Mouse (Mus musculus) Muller cell, postnatal 12 days (primary cell): ENCODE results near the gene Pcdh8.
A peak's percentile ranks its signal among the peaks of the same experiment; 100 is the strongest.

Experiments used
- DNase-seq: peaks from one replicate; pipeline ENCODE4 v3.0.0-alpha.2; 2015; ENCODE audit errors: inconsistent ontology term

The Pcdh8 gene

DNA sequence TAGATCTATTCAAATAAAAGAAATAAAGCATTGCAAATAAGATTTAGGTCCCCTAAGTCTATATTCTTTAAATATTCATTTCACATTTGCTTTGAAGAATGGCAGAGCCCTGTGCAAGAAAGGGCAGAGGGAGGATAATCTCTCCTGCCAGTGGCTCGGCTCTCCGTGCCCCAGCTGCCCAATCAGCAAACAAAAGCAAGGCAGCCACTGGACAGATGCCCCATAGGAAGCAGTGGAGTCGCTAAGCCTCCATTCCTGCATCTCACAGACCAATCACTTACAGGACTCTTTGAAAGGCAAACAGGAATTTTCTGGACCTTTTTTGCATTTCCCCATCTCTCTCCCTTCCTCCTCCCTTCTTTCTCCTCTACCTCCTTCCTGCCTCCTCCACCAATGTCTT is 17.0 kb downstream of the Pcdh8 start:
- no peak for DNase-seq

DNA sequence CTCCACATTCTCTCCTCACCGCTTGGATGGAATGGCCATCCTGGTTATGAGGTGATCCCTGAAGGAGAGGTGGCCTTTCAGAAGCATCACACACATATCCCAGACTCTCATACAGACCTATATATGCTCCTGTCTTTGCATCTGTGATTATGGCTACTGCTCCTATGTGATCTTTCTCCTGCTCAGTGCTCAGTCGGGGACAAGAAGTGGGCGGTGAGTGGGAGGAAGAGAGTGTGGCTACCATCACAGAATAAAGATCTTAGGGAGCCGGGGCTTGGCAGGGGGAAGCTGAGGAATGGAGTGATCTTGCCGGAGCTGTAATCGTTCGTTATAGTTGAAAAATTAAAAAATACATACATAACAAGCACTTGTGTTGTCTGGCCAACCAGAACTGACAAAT is 17.4 kb downstream of the Pcdh8 start:
- DNase-seq: no peak

DNA sequence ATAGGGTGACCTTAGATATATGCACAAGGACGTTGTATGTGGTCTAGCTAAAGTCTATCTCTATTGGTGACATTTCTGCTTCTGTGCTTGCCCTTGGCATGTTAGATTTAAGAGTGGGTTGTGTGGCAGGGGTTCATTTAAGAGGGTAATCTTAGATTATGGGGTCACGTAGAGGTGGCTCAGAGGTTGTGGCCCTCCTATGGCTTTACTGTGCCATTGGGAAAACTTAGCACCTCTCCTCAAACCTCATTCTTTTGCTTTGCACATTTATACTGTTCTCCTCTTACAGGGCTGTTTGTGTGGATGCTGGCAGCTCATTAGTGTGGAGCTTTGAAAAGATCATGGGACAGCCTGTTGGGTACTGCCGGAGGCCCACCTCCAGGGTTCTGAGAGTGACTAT is 30.6 kb downstream of the Pcdh8 start:
- DNase-seq: no peak

DNA sequence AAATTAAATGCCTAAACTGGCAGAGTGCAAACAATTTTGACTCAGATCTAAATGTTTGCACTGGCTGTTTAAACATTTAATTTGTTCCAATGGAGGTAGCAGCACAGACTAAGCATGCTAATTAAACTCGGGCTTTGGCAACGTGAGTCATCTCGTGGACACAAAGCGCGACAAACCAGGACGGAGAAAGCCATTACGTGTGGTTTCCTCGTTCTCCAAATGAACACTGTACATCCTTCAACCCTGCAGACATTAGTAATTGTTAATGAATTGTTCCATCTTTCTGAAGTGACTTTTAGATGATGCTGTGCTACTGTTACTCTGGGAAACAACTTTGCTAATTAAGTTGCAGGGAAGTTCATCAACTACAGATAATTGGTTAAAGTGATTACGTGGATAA is 32.7 kb downstream of the Pcdh8 start:
- DNase-seq: peak; percentile 51

DNA sequence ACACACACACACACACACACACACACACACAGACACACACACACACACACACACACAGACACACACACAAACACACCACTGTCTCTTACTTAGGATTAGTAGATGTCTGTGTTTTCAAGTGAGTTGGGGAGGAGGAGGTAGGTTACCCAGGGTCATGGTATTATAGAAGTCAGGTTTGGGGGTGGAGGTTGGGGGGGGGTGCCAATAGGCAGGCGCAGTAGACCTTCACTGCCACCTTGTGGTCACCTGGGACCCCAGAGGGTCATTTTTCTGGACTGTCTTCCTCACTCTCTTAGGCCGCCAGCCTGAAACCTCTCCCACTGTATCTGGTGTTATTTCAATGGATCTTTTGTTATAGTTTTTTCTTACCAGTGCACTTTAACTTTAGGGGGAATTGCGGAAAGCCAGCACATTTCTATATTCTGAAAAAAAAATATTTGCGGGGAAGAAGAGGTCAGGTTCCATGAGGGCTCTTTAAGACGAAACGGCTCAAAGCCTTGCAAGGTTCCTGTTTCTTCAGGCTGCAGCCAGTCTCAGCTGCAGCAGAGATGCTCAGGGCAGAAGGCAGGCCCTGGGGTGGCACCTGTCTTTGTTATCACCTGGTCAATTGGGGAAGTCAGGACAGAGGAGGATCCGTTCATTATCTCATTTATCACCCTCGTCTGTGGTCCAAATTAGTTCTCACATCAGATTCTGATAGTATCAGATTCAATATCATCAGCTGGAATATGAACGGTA is 33.3 kb downstream of the Pcdh8 start:
- peak; percentile 33 for DNase-seq

DNA sequence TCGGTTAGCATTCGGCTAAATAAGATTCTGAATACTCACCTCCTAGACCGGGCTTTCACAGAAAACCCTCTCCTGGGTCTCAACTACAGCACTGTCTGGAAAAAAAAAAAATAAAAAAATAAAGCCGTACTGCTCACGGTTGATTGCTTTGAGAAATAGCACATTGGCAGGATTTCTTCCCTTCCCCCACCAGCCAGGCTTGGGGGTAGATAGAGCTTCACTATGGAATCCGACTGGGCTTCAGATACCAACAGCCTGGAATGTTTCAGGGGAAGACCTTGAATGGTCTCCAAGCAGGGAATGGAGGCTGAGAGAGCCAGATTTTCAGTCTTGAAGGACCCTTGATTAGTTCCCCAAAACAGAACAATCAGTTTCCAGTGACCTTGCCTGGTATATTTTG is 34.3 kb downstream of the Pcdh8 start:
- DNase-seq: peak; percentile 27

DNA sequence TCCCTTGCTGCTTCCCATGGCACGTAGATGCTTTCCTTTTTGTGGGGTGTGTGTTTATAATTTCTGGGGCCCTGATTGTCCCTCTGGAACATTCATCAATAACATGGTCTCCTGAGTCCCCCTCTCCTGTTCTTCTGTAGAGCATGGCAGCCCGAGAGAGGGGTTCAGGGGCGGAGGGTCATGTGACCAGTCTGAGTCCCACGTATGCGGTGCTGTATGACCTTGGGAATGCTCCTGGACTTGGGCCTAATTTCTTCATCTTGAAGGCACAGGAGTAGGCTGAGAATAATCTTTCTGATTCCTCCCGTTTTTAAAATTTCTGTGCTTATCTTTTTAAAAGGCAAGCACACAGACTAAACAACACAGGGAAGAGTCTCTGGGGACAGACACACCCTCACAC is 37.6 kb downstream of the Pcdh8 start:
- DNase-seq: no peak

DNA sequence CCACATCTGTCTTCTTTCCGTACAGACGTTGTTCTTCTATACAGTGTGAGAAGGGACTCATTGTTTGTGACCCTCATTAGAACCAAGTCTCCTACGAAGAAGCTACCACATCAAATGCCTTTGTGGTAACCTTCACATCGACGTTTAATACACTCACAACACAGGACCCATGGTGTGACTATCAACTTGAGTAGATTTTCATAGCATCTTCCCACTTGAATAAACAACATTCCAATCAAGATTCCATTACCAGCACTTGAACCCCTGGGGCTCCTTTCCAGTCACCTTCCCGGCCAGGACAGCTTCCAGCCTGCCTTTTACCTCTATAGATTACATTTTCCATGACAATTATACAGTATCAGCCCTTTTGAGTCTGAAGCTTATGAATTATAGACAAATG is 42.3 kb downstream of the Pcdh8 start:
- no peak for DNase-seq

DNA sequence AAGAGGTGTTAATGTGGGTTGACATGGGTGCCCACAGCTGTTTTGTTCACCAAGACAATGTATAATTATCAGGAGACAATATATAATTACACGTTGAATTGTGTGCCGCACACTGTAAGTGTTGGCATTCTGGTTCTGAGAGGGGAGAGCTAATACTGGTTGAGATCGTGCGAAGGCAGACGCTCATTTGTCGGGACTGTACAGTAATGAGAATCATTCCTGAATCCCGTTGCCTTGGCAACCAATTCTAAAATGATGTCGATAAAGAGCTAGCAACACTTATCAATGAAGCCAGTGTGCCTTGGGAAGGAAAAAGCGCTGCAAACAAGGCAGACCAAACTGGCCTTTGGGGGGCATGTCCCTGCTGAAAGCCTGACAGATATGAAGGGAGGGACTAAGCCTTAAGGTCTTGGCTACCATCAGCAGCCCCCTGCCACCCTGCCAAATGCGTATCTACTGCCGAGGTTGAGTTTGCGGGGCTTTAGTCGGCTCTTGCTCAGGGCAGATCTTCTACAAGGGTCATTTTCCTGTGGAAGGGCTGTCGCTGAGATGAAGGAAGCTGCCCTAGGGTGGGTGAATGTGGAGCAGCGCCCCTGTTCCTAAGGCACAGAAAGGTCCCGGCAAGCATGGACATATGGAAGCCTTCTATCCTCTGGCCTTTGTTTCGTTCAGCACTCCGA is 47.0 kb downstream of the Pcdh8 start:
- DNase-seq: no peak

DNA sequence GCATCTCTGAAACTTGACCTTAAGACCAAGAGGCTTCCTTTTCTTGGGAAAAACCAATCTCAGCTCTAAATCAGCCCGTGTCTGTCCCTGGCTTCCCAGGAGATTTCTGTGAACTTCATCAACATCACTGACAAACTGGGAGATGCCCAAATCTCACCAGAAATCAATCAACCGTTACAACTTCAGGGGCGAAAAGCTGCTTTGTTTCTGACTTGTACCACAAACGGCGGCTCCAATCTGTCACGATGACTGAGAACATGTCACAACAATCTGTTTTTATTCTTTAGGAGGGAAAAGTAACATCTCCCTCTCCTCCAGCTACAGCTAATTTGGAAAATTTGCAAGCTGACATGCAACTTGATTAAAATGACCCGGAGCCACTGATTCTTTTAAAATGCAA is 48.9 kb downstream of the Pcdh8 start:
- DNase-seq: no peak
